Mouse (Mus musculus) testis, adult 2 months (tissue): ENCODE measurements around the gene Bbs12. TPM values are rescaled to one million over a fixed set of nuclear protein-coding genes. Genes with fewer than 3 reads are reported as not detected.
A peak's percentile ranks its signal among the peaks of the same experiment; 100 is the strongest.

Source experiments
- H3K27ac ChIP-seq: fragments of 200-500 bp; 2 replicates; pipeline ENCODE4 v1.5.1; 2012; ENCODE audit warnings: low read depth, low read length; ENCODE audit not compliant: control insufficient read depth, insufficient read depth
- H3K27me3 ChIP-seq: fragments of 200-500 bp; 2 replicates; pipeline ENCODE4 v1.6.1; 2012; ENCODE audit warnings: mild to moderate bottlenecking, low read length, moderate library complexity; ENCODE audit not compliant: control insufficient read depth, insufficient read depth
- H3K36me3 ChIP-seq: fragments of 200-500 bp; 2 replicates; pipeline ENCODE4 v1.6.1; 2012; ENCODE audit warnings: mild to moderate bottlenecking, low read length; ENCODE audit not compliant: control insufficient read depth, insufficient read depth
- H3K4me1 ChIP-seq: fragments of 200-500 bp; 2 replicates; pipeline ENCODE4 v1.6.1; 2012; ENCODE audit warnings: low read length; ENCODE audit not compliant: control insufficient read depth, insufficient read depth
- H3K4me3 ChIP-seq: fragments of 200-500 bp; 2 replicates; pipeline ENCODE4 v1.5.1; 2012; ENCODE audit warnings: low read depth, mild to moderate bottlenecking, low read length, moderate library complexity, mixed read lengths; ENCODE audit not compliant: control insufficient read depth
- CTCF ChIP-seq: fragments of 200-500 bp; IDR thresholded peaks from 2 replicates; pipeline ENCODE4 v1.5.1; 2012; ENCODE audit warnings: low read depth, mild to moderate bottlenecking, inconsistent platforms, low read length, moderate library complexity; ENCODE audit not compliant: control insufficient read depth, insufficient read depth, insufficient replicate concordance
- POLR2A ChIP-seq: fragments of 200-500 bp; IDR thresholded peaks from 2 replicates; pipeline ENCODE4 v1.6.1; 2012; ENCODE audit warnings: low read depth, mild to moderate bottlenecking, inconsistent platforms, low read length, moderate library complexity; ENCODE audit not compliant: control insufficient read depth
- polyA plus RNA-seq: library from polyadenylated mRNA; depleted of rRNA; stranded (reverse); fragments of >200 nt; gene quantifications from 2 replicates; pipeline ENCODE4 v1.2.3, GENCODE M21; 2012; rRNA removed

Bbs12 gene
- 1.5 and 2.4 TPM in 2 replicates for polyA plus RNA-seq

- Histone ChIP-seq H3K4me1 (peaks cover 2% of the 10 kb centered on the region; the same call in 1 of the 2 replicates), H3K36me3 (no peaks in the 10 kb centered on the region), H3K4me3 (peak within 1 kb of the TSS; percentile 83), H3K27me3 (no peaks in the 10 kb centered on the region), H3K27ac (peak within 1 kb of the TSS; percentile 72)
- TF ChIP-seq POLR2A, result peak; percentile 89
- TF ChIP-seq CTCF, result no peak
These were observed at the start of gene Bbs12, which contains the start of gene Cetn4 for GRCm38 (mm10) chr3:37312370-37312941. Gene Bbs12, plus strand, starts transcription at chr3:37312554. Gene Cetn4, minus strand, starts transcription at chr3:37312708.

- H3K27me3 ChIP-seq, result no peaks in the 10 kb centered on the region
These were observed 44.0 kb upstream of the Bbs12 start for GRCm38 (mm10) chr3:37268338-37268737.

GRCm38 (mm10) chr3:37269926-37270325, 42.4 kb upstream of the Bbs12 start:
- Histone ChIP-seq H3K4me3 (no peak overlapping the region), H3K27ac (no peak overlapping the region), H3K36me3 (no peaks in the 10 kb centered on the region), H3K27me3 (no peaks in the 10 kb centered on the region), H3K4me1 (no peaks in the 10 kb centered on the region)
- TF ChIP-seq POLR2A, result no peak
- TF ChIP-seq CTCF, result no peak

More at GRCm38 (mm10) chr3:37268338-37268737, 44.0 kb upstream of the Bbs12 start:
- TF ChIP-seq CTCF, result no peak
- no peak for TF ChIP-seq POLR2A
- H3K4me1 ChIP-seq, result no peaks in the 10 kb centered on the region
- H3K4me3 ChIP-seq, result no peak overlapping the region
- no peak overlapping the region for H3K27ac ChIP-seq
- no peaks in the 10 kb centered on the region for H3K36me3 ChIP-seq

GRCm38 (mm10) chr3:37271209-37271608, 41.1 kb upstream of the Bbs12 start:
- Histone ChIP-seq H3K27me3 (no peaks in the 10 kb centered on the region), H3K27ac (no peak overlapping the region), H3K4me3 (no peak overlapping the region), H3K36me3 (no peaks in the 10 kb centered on the region), H3K4me1 (no peaks in the 10 kb centered on the region)
- TF ChIP-seq POLR2A (no peak), CTCF (peak; percentile 52; the same call in 1 of the 2 replicates)

- TF ChIP-seq POLR2A (no peak), CTCF (no peak)
- H3K27me3 ChIP-seq, result no peaks in the 10 kb centered on the region
- H3K4me1 ChIP-seq, result no peaks in the 10 kb centered on the region
- H3K4me3 ChIP-seq, result no peak overlapping the region
- no peaks in the 10 kb centered on the region for H3K36me3 ChIP-seq
- H3K27ac ChIP-seq, result no peak overlapping the region
These were observed 39.3 kb upstream of the Bbs12 start for GRCm38 (mm10) chr3:37273092-37273491.

GRCm38 (mm10) chr3:37274661-37275060, 37.7 kb upstream of the Bbs12 start:
- Histone ChIP-seq H3K36me3 (no peaks in the 10 kb centered on the region), H3K4me1 (no peaks in the 10 kb centered on the region), H3K27me3 (no peaks in the 10 kb centered on the region), H3K4me3 (no peak overlapping the region), H3K27ac (no peak overlapping the region)
- TF ChIP-seq POLR2A, result no peak
- TF ChIP-seq CTCF, result no peak

- Histone ChIP-seq H3K4me3 (no peak overlapping the region), H3K36me3 (no peaks in the 10 kb centered on the region), H3K27me3 (no peaks in the 10 kb centered on the region), H3K4me1 (no peaks in the 10 kb centered on the region), H3K27ac (no peak overlapping the region)
- no peak for TF ChIP-seq POLR2A
- no peak for TF ChIP-seq CTCF
These were observed 32.1 kb upstream of the Bbs12 start for GRCm38 (mm10) chr3:37280221-37280620.

GRCm38 (mm10) chr3:37280871-37281270, 31.5 kb upstream of the Bbs12 start:
- H3K27me3 ChIP-seq, result no peaks in the 10 kb centered on the region
- H3K27ac ChIP-seq, result no peak overlapping the region
- TF ChIP-seq POLR2A (no peak), CTCF (no peak)
- H3K4me1 ChIP-seq, result no peaks in the 10 kb centered on the region
- H3K4me3 ChIP-seq, result no peak overlapping the region
- H3K36me3 ChIP-seq, result no peaks in the 10 kb centered on the region
